Mouse (Mus musculus) spleen, adult 18-20 months (tissue): Measurements from ENCODE around the gene Ube2d1.

Experiments
- DNase-seq, 2 experiments: peaks; one replicate each; pipeline ENCODE4 v3.0.0; 2022; ENCODE audit warnings: mixed read lengths in 2 of 2

Ube2d1 gene

GRCm38 (mm10) chr10:71218228-71218892 is 66.7 kb downstream of the Ube2d1 start:
- DNase-seq: peak; percentile 26 to 62

- DNase-seq: no peak
Observed at GRCm38 (mm10) chr10:71215996-71216395, 69.1 kb downstream of the Ube2d1 start.
